Mouse (Mus musculus): ENCODE data around the gene Ceacam1. TPM values are rescaled to one million over a fixed set of nuclear protein-coding genes. Genes with fewer than 3 reads are reported as not detected.
A peak's percentile ranks its signal among the peaks of the same experiment; 100 is the strongest.

Gene Ceacam1
- polyA plus RNA-seq, 1 experiment from 2014 or later = 24.3 TPM

- ATAC-seq = no peak
- 78% methylated on average over 9 of the region's 9 CpGs for WGBS (ENCODE audit: insufficient replicate concordance)
- TF ChIP-seq CTCF (IDR thresholded peaks at IDR 0.05; ENCODE audit: low read depth) (no peak), EP300 (IDR thresholded peaks at IDR 0.05; ENCODE audit: low read depth) (no peak)
These were observed 43.4 kb downstream of the Ceacam1 start for GRCm38 (mm10) chr7:25433781-25434560.

GRCm38 (mm10) chr7:25433007-25433541 lies 44.3 kb downstream of the Ceacam1 start:
- TF ChIP-seq EP300 (IDR thresholded peaks at IDR 0.05; ENCODE audit: low read depth) (0 out of 2 replicates have a peak, but pooled peaks have one; percentile 19), CTCF (IDR thresholded peaks at IDR 0.05; ENCODE audit: low read depth) (no peak)
- Histone ChIP-seq H3K9ac (replicated peaks) (no peak overlapping the region), H3K4me2 (ENCODE audit: low read depth, low read length) (no peak overlapping the region), H3K4me3 (ENCODE audit: low read depth, low read length) (no peak overlapping the region), H3K36me3 (replicated peaks; ENCODE audit: insufficient read depth, low read length) (no peaks in the 10 kb centered on the region), H3K27me3 (ENCODE audit: insufficient read depth, low read length) (no peaks in the 10 kb centered on the region), H3K4me1 (ENCODE audit: insufficient read depth) (peaks cover 47% of the 10 kb centered on the region), H3K27ac (ENCODE audit: low read depth) (peak overlapping the region; percentile 82), H3K9me3 (ENCODE audit: low read length) (no peaks in the 10 kb centered on the region)
- DNase-seq (peak; percentile 41), ATAC-seq (peak; percentile 44; the same call in 1 of the 2 replicates)
- 22% methylated on average over 5 of the region's 5 CpGs for WGBS (ENCODE audit: insufficient replicate concordance)

More at GRCm38 (mm10) chr7:25433781-25434560, 43.4 kb downstream of the Ceacam1 start:
- H3K4me1 ChIP-seq (ENCODE audit: insufficient read depth) = peaks cover 44% of the 10 kb centered on the region
- H3K9me3 ChIP-seq (ENCODE audit: low read length) = no peaks in the 10 kb centered on the region
- no peak overlapping the region for H3K4me3 ChIP-seq (ENCODE audit: low read depth, low read length)
- H3K36me3 ChIP-seq (replicated peaks; ENCODE audit: insufficient read depth, low read length) = no peaks in the 10 kb centered on the region
- H3K27ac ChIP-seq (ENCODE audit: low read depth) = peak overlapping the region; percentile 82
- no peak for DNase-seq
- no peak overlapping the region for H3K4me2 ChIP-seq (ENCODE audit: low read depth, low read length)
- no peak overlapping the region for H3K9ac ChIP-seq (replicated peaks)
- H3K27me3 ChIP-seq (ENCODE audit: insufficient read depth, low read length) = no peaks in the 10 kb centered on the region

DNA sequence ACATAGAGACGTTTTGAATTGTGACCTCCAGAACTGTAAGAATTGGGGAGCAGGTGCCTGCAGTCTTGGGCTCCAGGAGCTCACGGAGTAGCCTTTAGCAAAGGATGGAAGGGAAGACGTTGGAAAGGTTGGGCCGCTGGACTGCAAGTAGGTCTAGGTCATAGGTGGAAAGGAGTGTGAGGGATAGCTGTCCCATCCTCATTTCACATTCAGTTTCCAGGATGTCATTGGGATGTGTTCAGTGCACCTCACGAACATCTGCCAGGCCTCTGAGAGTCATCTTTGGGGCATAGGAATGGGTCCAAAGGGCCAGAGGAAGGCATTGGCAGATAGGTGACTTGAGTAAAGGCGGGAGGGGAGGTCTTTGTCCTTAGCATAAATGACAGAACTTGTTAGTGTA lies 45.0 kb downstream of the Ceacam1 start:
- TF ChIP-seq EP300 (IDR thresholded peaks at IDR 0.05; ENCODE audit: low read depth) (no peak), CTCF (IDR thresholded peaks at IDR 0.05; ENCODE audit: low read depth) (no peak)
- H3K9me3 ChIP-seq (ENCODE audit: low read length) = no peaks in the 10 kb centered on the region
- H3K36me3 ChIP-seq (replicated peaks; ENCODE audit: insufficient read depth, low read length) = no peaks in the 10 kb centered on the region
- H3K9ac ChIP-seq (replicated peaks) = no peak overlapping the region
- DNase-seq (no peak), ATAC-seq (no peak)
- peaks cover 44% of the 10 kb centered on the region for H3K4me1 ChIP-seq (ENCODE audit: insufficient read depth)
- H3K4me2 ChIP-seq (ENCODE audit: low read depth, low read length) = no peak overlapping the region
- 78% methylated on average over 6 of the region's 6 CpGs for WGBS (ENCODE audit: insufficient replicate concordance)
- H3K27me3 ChIP-seq (ENCODE audit: insufficient read depth, low read length) = no peaks in the 10 kb centered on the region
- H3K4me3 ChIP-seq (ENCODE audit: low read depth, low read length) = no peak overlapping the region
- peak overlapping the region; percentile 82 for H3K27ac ChIP-seq (ENCODE audit: low read depth)

GRCm38 (mm10) chr7:25429886-25430784 lies 47.3 kb downstream of the Ceacam1 start:
- H3K9me3 ChIP-seq (ENCODE audit: low read length) = no peaks in the 10 kb centered on the region
- ATAC-seq (no peak), DNase-seq (no peak)
- TF ChIP-seq EP300 (IDR thresholded peaks at IDR 0.05; ENCODE audit: low read depth) = no peak
- no peak for TF ChIP-seq CTCF (IDR thresholded peaks at IDR 0.05; ENCODE audit: low read depth)
- WGBS (ENCODE audit: insufficient replicate concordance) = 68% methylated on average over 4 of the region's 4 CpGs
- no peak overlapping the region for H3K4me2 ChIP-seq (ENCODE audit: low read depth, low read length)
- no peaks in the 10 kb centered on the region for H3K36me3 ChIP-seq (replicated peaks; ENCODE audit: insufficient read depth, low read length)
- peaks cover 29% of the 10 kb centered on the region for H3K4me1 ChIP-seq (ENCODE audit: insufficient read depth)
- H3K4me3 ChIP-seq (ENCODE audit: low read depth, low read length) = no peak overlapping the region
- H3K9ac ChIP-seq (replicated peaks) = no peak overlapping the region
- H3K27ac ChIP-seq (ENCODE audit: low read depth) = no peak overlapping the region
- H3K27me3 ChIP-seq (ENCODE audit: insufficient read depth, low read length) = no peaks in the 10 kb centered on the region

DNA sequence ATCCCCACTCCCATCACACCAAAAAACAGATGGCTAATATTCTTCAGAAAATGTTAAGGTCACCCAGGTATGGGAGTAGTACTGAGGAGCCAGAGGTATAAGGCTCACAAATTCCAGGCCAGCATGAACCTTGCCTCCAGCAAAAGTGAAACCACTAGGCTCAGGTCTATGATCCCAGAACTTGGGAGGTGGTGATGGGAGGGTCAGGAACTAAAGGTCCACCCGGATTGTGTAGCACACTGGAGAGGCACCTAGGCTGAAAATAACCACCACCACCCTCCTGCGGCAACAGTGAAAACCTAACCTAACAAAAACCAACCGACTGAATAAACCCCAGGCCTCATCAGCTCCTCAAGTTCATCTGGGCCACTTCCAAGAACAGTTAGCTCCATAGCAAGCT lies 49.1 kb downstream of the Ceacam1 start:
- Histone ChIP-seq H3K27ac (ENCODE audit: low read depth) (peak overlapping the region; percentile 62; the same call in 1 of the 2 replicates), H3K4me2 (ENCODE audit: low read depth, low read length) (no peak overlapping the region), H3K9ac (replicated peaks) (no peak overlapping the region), H3K4me3 (ENCODE audit: low read depth, low read length) (no peak overlapping the region), H3K9me3 (ENCODE audit: low read length) (no peaks in the 10 kb centered on the region), H3K27me3 (ENCODE audit: insufficient read depth, low read length) (no peaks in the 10 kb centered on the region), H3K36me3 (replicated peaks; ENCODE audit: insufficient read depth, low read length) (no peaks in the 10 kb centered on the region), H3K4me1 (ENCODE audit: insufficient read depth) (peaks cover 14% of the 10 kb centered on the region)
- 68% methylated on average over 3 of the region's 3 CpGs for WGBS (ENCODE audit: insufficient replicate concordance)
- DNase-seq (no peak), ATAC-seq (no peak)
- TF ChIP-seq CTCF (IDR thresholded peaks at IDR 0.05; ENCODE audit: low read depth) = no peak
- no peak for TF ChIP-seq EP300 (IDR thresholded peaks at IDR 0.05; ENCODE audit: low read depth)

GRCm38 (mm10) chr7:25427144-25427543 lies 50.3 kb downstream of the Ceacam1 start:
- DNase-seq = no peak
- Histone ChIP-seq H3K4me2 (ENCODE audit: low read depth, low read length) (no peak overlapping the region), H3K9ac (replicated peaks) (no peak overlapping the region), H3K4me3 (ENCODE audit: low read depth, low read length) (no peak overlapping the region), H3K27ac (ENCODE audit: low read depth) (peak overlapping the region; percentile 62), H3K9me3 (ENCODE audit: low read length) (no peaks in the 10 kb centered on the region), H3K4me1 (ENCODE audit: insufficient read depth) (peaks cover 3% of the 10 kb centered on the region; the same call in 1 of the 2 replicates), H3K27me3 (ENCODE audit: insufficient read depth, low read length) (no peaks in the 10 kb centered on the region), H3K36me3 (replicated peaks; ENCODE audit: insufficient read depth, low read length) (no peaks in the 10 kb centered on the region)
- no peak for TF ChIP-seq CTCF (IDR thresholded peaks at IDR 0.05; ENCODE audit: low read depth)
- TF ChIP-seq EP300 (IDR thresholded peaks at IDR 0.05; ENCODE audit: low read depth) = no peak
- no peak for ATAC-seq
- 64% methylated on average over 5 of the region's 5 CpGs for WGBS (ENCODE audit: insufficient replicate concordance)

Data from liver, postnatal 0 days (tissue).